Mouse (Mus musculus) retina, postnatal 1 day (tissue): ENCODE measurements around the gene Garnl3.

Experiments used
- DNase-seq: peaks from one replicate; pipeline ENCODE4 v3.0.0-alpha.2; 2012

The Garnl3 gene

GRCm38 (mm10) chr2:32966689-32967631 is 164.5 kb downstream of the Garnl3 start:
- DNase-seq: peak; percentile 94

- no peak for DNase-seq
Measured at GRCm38 (mm10) chr2:32966184-32966688, 165.2 kb downstream of the Garnl3 start.

- DNase-seq: no peak
Measured at GRCm38 (mm10) chr2:32965511-32966183, 165.8 kb downstream of the Garnl3 start.

GRCm38 (mm10) chr2:32964659-32965457 is 166.6 kb downstream of the Garnl3 start:
- DNase-seq: no peak

- DNase-seq: no peak
Measured at GRCm38 (mm10) chr2:32963981-32964380, 167.5 kb downstream of the Garnl3 start.

GRCm38 (mm10) chr2:32963544-32963943 is 167.9 kb downstream of the Garnl3 start:
- no peak for DNase-seq

GRCm38 (mm10) chr2:32962875-32963220 is 168.6 kb downstream of the Garnl3 start:
- DNase-seq: no peak

GRCm38 (mm10) chr2:32962062-32962874 is 169.2 kb downstream of the Garnl3 start:
- DNase-seq: peak; percentile 48

GRCm38 (mm10) chr2:32961192-32961995 is 170.1 kb downstream of the Garnl3 start, which contains the start of the genes Rpl12 and Lrsam1:
Gene Rpl12 (plus strand): TSS chr2:32961559.
Gene Lrsam1 (minus strand): TSS chr2:32961614.
- DNase-seq: peak; percentile 96

- DNase-seq: no peak
Measured at GRCm38 (mm10) chr2:32960273-32960672, 171.2 kb downstream of the Garnl3 start.

GRCm38 (mm10) chr2:32957344-32957743 is 174.1 kb downstream of the Garnl3 start:
- no peak for DNase-seq

- DNase-seq: no peak
Measured at GRCm38 (mm10) chr2:32954581-32954980, 176.9 kb downstream of the Garnl3 start.

- DNase-seq: no peak
Measured at GRCm38 (mm10) chr2:32947454-32947853, 184.0 kb downstream of the Garnl3 start.

GRCm38 (mm10) chr2:32940483-32940882 is 191.0 kb downstream of the Garnl3 start:
- DNase-seq: no peak

- DNase-seq: peak; percentile 74
Measured at GRCm38 (mm10) chr2:32939418-32939817, 192.0 kb downstream of the Garnl3 start.

GRCm38 (mm10) chr2:32938741-32939140 is 192.7 kb downstream of the Garnl3 start:
- DNase-seq: no peak
